Mouse (Mus musculus) adrenal gland, postnatal 36 days (tissue): Measurements from ENCODE around the gene Aass. TPM values are rescaled to one million over a fixed set of nuclear protein-coding genes. Genes with fewer than 3 reads are reported as not detected.

Source experiments
- DNase-seq, 2 experiments: peaks; one replicate each; pipeline ENCODE4 v3.0.0; 2021; ENCODE audit warnings: mixed read lengths in 1 of 2
- total RNA-seq, 2 experiments: library from RNA; stranded (reverse); gene quantifications; 2 replicates each; pipeline ENCODE4 v1.2.3; 2021

The Aass gene
- total RNA-seq, 2 experiments from 2014 or later, result 0.30 to 4.1 TPM

DNA sequence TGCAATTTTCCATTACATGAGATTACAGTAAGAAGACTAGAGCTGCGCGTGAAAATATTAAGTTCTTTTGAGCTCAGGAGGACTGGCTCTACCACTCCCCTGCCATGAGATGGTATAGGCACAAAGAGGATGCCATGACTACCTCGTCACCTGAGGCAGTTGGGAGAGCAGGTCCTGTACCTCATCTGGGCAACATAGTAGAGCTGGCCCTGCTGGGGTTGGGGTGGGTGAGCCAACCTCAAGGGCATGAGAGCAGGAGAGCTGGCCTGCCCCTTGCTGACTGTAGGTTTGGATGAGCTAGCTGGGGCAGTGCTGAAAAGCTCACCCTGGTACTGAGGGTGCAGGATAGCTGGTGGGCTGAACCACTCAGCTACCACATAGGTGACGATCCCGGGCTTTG, 77.1 kb downstream of the Aass start:
- no peak for DNase-seq

DNA sequence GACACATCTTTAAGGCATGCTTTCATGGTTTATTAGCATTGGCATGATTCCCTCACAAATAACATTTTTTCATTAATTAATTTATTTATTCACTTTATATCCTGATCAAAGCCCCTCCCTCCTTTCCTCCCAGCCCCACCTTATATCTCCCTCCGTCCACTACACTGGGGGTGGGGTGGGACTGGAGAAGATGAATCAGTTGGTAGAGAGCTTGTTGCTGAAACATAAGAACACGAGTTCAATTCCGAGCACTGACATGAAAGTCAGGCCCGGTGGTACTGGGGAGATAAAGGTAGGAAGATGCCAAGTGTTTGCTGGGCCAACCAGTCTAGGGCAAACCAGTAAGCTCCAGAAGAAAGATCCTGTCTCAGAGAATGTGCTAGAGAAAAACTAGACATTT, 84.0 kb downstream of the Aass start:
- no peak for DNase-seq

DNA sequence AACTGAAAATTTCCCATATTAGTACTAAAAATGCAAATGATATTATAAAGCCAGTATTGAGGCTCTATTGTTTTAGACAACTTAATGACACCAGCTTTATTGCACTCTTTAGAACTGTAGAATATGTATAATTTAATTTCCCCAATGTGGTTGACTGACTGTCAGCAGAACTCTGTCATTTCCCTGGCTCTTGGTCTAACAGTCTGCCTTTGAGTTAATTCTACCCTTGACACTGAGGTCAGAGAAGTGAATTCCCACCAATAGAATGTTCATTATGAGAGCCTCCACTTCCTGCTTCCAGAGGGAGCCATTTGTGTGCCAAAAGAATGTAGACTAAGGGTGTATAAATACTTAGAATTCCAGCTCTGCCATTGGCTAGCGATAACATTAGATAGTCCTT, 104.5 kb downstream of the Aass start:
- DNase-seq, result no peak

Other genes starting within 250 kb of the Aass start
- not detected for gene Fezf1, start 115.4 kb upstream of the Aass start, total RNA-seq